Mouse (Mus musculus) embryonic facial prominence, embryonic 10.5 days (tissue): ENCODE data around the gene Wt1. TPM values are rescaled to one million over a fixed set of nuclear protein-coding genes. Genes with fewer than 3 reads are reported as not detected.

Experiments used
- DNase-seq: peaks from one replicate; pipeline ENCODE4 v3.0.0-alpha.2; 2017; ENCODE audit warnings: low spot score
- H3K27ac ChIP-seq: fragments of 300-500 bp; sonication (generic); replicated peaks from 2 replicates; pipeline ENCODE4 v1.5.1; 2016; ENCODE audit warnings: mild to moderate bottlenecking
- H3K27me3 ChIP-seq: fragments of 300-500 bp; sonication (generic); replicated peaks from 2 replicates; pipeline ENCODE4 v1.6.1; 2016; ENCODE audit warnings: low read depth, mild to moderate bottlenecking; ENCODE audit not compliant: poor library complexity, severe bottlenecking
- H3K36me3 ChIP-seq: fragments of 300-500 bp; sonication (generic); replicated peaks from 2 replicates; pipeline ENCODE4 v1.6.1; 2016; ENCODE audit warnings: mild to moderate bottlenecking, moderate library complexity
- H3K4me1 ChIP-seq: fragments of 300-500 bp; sonication (generic); 2 replicates; pipeline ENCODE4 v1.6.1; 2016
- H3K4me3 ChIP-seq: fragments of 300-500 bp; sonication (generic); 2 replicates; pipeline ENCODE4 v1.5.1; 2016; ENCODE audit warnings: mild to moderate bottlenecking, moderate library complexity
- H3K9me3 ChIP-seq: fragments of 300-500 bp; sonication (generic); 2 replicates; pipeline ENCODE4 v1.6.1; 2016; ENCODE audit warnings: mild to moderate bottlenecking
- WGBS: fragments of 180-500 bp; shearing (Covaris S2); methylation state at CpG from one replicate; pipeline ENCODE4 v1.1.7; 2016; 5-methylcytosine and 5-hydroxymethylcytosine counted together
- polyA plus RNA-seq: library from polyadenylated mRNA; unstranded; fragments of >200 nt; fragmentation: Nextera tagmentation; extraction: Ambion mirVana; gene quantifications from 2 replicates; pipeline ENCODE4 v1.2.1, GENCODE M21; 2016

Gene Wt1
- polyA plus RNA-seq, 1 experiment from 2014 or later, result 0.44 TPM

- no peak overlapping the region for H3K27ac ChIP-seq
- no peaks in the 10 kb centered on the region for H3K27me3 ChIP-seq
- WGBS, result 80% methylated on average over 9 of the region's 9 CpGs
- DNase-seq, result no peak
- no peaks in the 10 kb centered on the region for H3K9me3 ChIP-seq
- H3K4me1 ChIP-seq, result peaks cover 3% of the 10 kb centered on the region
- H3K4me3 ChIP-seq, result no peak overlapping the region
- H3K36me3 ChIP-seq, result no peaks in the 10 kb centered on the region
Measured at GRCm38 (mm10) chr2:105206563-105207174, 80.3 kb downstream of the Wt1 start.

- H3K9me3 ChIP-seq, result no peaks in the 10 kb centered on the region
- H3K4me3 ChIP-seq, result no peak overlapping the region
- no peak overlapping the region for H3K27ac ChIP-seq
- peaks cover 7% of the 10 kb centered on the region; the same call in 1 of the 2 replicates for H3K27me3 ChIP-seq
- 84% methylated on average over 7 of the region's 7 CpGs for WGBS
- DNase-seq, result no peak
- peaks cover 8% of the 10 kb centered on the region for H3K4me1 ChIP-seq
- no peaks in the 10 kb centered on the region for H3K36me3 ChIP-seq
Measured at GRCm38 (mm10) chr2:105212839-105213238, 86.5 kb downstream of the Wt1 start.

GRCm38 (mm10) chr2:105215914-105216313 is 89.6 kb downstream of the Wt1 start:
- no peak overlapping the region for H3K27ac ChIP-seq
- H3K4me3 ChIP-seq, result no peak overlapping the region
- DNase-seq, result no peak
- 57% methylated on average over 8 of the region's 8 CpGs for WGBS
- no peaks in the 10 kb centered on the region for H3K9me3 ChIP-seq
- H3K36me3 ChIP-seq, result no peaks in the 10 kb centered on the region
- H3K27me3 ChIP-seq, result peaks cover 7% of the 10 kb centered on the region; the same call in 1 of the 2 replicates
- H3K4me1 ChIP-seq, result peaks cover 4% of the 10 kb centered on the region

GRCm38 (mm10) chr2:105219229-105219628 is 92.9 kb downstream of the Wt1 start:
- peaks cover 6% of the 10 kb centered on the region; the same call in 1 of the 2 replicates for H3K27me3 ChIP-seq
- no peak for DNase-seq
- H3K9me3 ChIP-seq, result no peaks in the 10 kb centered on the region
- 90% methylated on average over 5 of the region's 5 CpGs for WGBS
- H3K4me1 ChIP-seq, result peaks cover 9% of the 10 kb centered on the region
- no peaks in the 10 kb centered on the region for H3K36me3 ChIP-seq
- no peak overlapping the region for H3K4me3 ChIP-seq
- H3K27ac ChIP-seq, result no peak overlapping the region

- Histone ChIP-seq H3K9me3 (no peaks in the 10 kb centered on the region), H3K4me3 (no peak overlapping the region), H3K36me3 (no peaks in the 10 kb centered on the region), H3K27me3 (peaks cover 9% of the 10 kb centered on the region), H3K4me1 (peaks cover 14% of the 10 kb centered on the region), H3K27ac (no peak overlapping the region)
- WGBS, result 70% methylated on average over 8 of the region's 8 CpGs
- DNase-seq, result no peak
Measured at GRCm38 (mm10) chr2:105219664-105220063, 93.3 kb downstream of the Wt1 start.

GRCm38 (mm10) chr2:105220738-105221303 is 94.5 kb downstream of the Wt1 start:
- Histone ChIP-seq H3K27me3 (peaks cover 17% of the 10 kb centered on the region), H3K4me1 (peaks cover 18% of the 10 kb centered on the region), H3K4me3 (no peak overlapping the region), H3K36me3 (no peaks in the 10 kb centered on the region), H3K27ac (no peak overlapping the region), H3K9me3 (no peaks in the 10 kb centered on the region)
- WGBS, result 88% methylated on average over 9 of the region's 9 CpGs
- DNase-seq, result no peak

Other genes starting within 250 kb of the Wt1 start
- gene Eif3m, start 109.4 kb upstream of the Wt1 start, polyA plus RNA-seq, result 310 and 325 TPM in 2 replicates
- not detected in 2 replicates for gene Gm11060, start 34.5 kb upstream of the Wt1 start, polyA plus RNA-seq
- 0.37 and 0.57 TPM in 2 replicates for gene Them7, start 97.8 kb downstream of the Wt1 start, polyA plus RNA-seq